Mouse (Mus musculus): ENCODE results near the gene Taf4. TPM values are rescaled to one million over a fixed set of nuclear protein-coding genes. Genes with fewer than 3 reads are reported as not detected.
A peak's percentile ranks its signal among the peaks of the same experiment; 100 is the strongest.

Taf4 gene
- total and polyA plus RNA-seq, 2 experiments from 2014 or later, result 2.9 to 15.0 TPM

GRCm38 (mm10) chr2:180020919-180021318 lies 44.5 kb upstream of the Taf4 start:
- Histone ChIP-seq H3K9me3 (ENCODE audit: low read length) (no peaks in the 10 kb centered on the region), H3K4me3 (ENCODE audit: low read depth, low read length) (no peak overlapping the region), H3K4me2 (ENCODE audit: low read depth, low read length, poor library complexity, severe bottlenecking) (no peak overlapping the region), H3K4me1 (ENCODE audit: insufficient read depth, low read length) (0 out of 2 replicates have a peak, but pooled peaks cover 2% of the 10 kb centered on the region), H3K27me3 (ENCODE audit: insufficient read depth, low read length) (peaks cover 4% of the 10 kb centered on the region; the same call in 1 of the 2 replicates), H3K27ac (ENCODE audit: low read depth, low read length) (no peak overlapping the region), H3K36me3 (ENCODE audit: insufficient read depth, low read length) (no peaks in the 10 kb centered on the region), H3K9ac (replicated peaks; ENCODE audit: low read length, poor library complexity, severe bottlenecking) (no peak overlapping the region)
- no peak for TF ChIP-seq CTCF (IDR thresholded peaks at IDR 0.05)
- ATAC-seq (ENCODE audit: low FRiP score) (no peak), DNase-seq (ENCODE audit: low spot score) (no peak)
- WGBS, result 86% methylated on average over 8 of the region's 8 CpGs

- 68% methylated on average over 7 of the region's 7 CpGs for WGBS
- DNase-seq (ENCODE audit: low spot score), result peak; percentile 52
- Histone ChIP-seq H3K4me3 (ENCODE audit: low read depth, low read length) (no peak overlapping the region), H3K27me3 (ENCODE audit: insufficient read depth, low read length) (peaks cover 4% of the 10 kb centered on the region; the same call in 1 of the 2 replicates), H3K27ac (ENCODE audit: low read depth, low read length) (no peak overlapping the region), H3K9ac (replicated peaks; ENCODE audit: low read length, poor library complexity, severe bottlenecking) (0 out of 2 replicates have a peak overlapping the region, but pooled peaks have one; percentile 19), H3K4me2 (ENCODE audit: low read depth, low read length, poor library complexity, severe bottlenecking) (no peak overlapping the region), H3K9me3 (ENCODE audit: low read length) (no peaks in the 10 kb centered on the region), H3K36me3 (ENCODE audit: insufficient read depth, low read length) (no peaks in the 10 kb centered on the region), H3K4me1 (ENCODE audit: insufficient read depth, low read length) (no peaks in the 10 kb centered on the region)
- TF ChIP-seq CTCF (IDR thresholded peaks at IDR 0.05), result no peak
- no peak for ATAC-seq (ENCODE audit: low FRiP score)
Observed at GRCm38 (mm10) chr2:180020091-180020661, 43.7 kb upstream of the Taf4 start.

- 85% methylated on average over 9 of the region's 9 CpGs for WGBS
- DNase-seq (ENCODE audit: low spot score) (no peak), ATAC-seq (ENCODE audit: low FRiP score) (no peak)
- Histone ChIP-seq H3K4me3 (ENCODE audit: low read depth, low read length) (no peak overlapping the region), H3K4me1 (ENCODE audit: insufficient read depth, low read length) (no peaks in the 10 kb centered on the region), H3K27me3 (ENCODE audit: insufficient read depth, low read length) (peaks cover 4% of the 10 kb centered on the region; the same call in 1 of the 2 replicates), H3K27ac (ENCODE audit: low read depth, low read length) (no peak overlapping the region), H3K36me3 (ENCODE audit: insufficient read depth, low read length) (no peaks in the 10 kb centered on the region), H3K9ac (replicated peaks; ENCODE audit: low read length, poor library complexity, severe bottlenecking) (no peak overlapping the region), H3K4me2 (ENCODE audit: low read depth, low read length, poor library complexity, severe bottlenecking) (no peak overlapping the region), H3K9me3 (ENCODE audit: low read length) (no peaks in the 10 kb centered on the region)
- TF ChIP-seq CTCF (IDR thresholded peaks at IDR 0.05), result no peak
Observed at GRCm38 (mm10) chr2:180018573-180018972, 42.1 kb upstream of the Taf4 start.

- TF ChIP-seq CTCF (IDR thresholded peaks at IDR 0.05), result no peak
- no peaks in the 10 kb centered on the region for H3K36me3 ChIP-seq (ENCODE audit: insufficient read depth, low read length)
- peaks cover 4% of the 10 kb centered on the region; the same call in 1 of the 2 replicates for H3K27me3 ChIP-seq (ENCODE audit: insufficient read depth, low read length)
- H3K4me3 ChIP-seq (ENCODE audit: low read depth, low read length), result no peak overlapping the region
- 59% methylated on average over 4 of the region's 4 CpGs for WGBS
- H3K9me3 ChIP-seq (ENCODE audit: low read length), result no peaks in the 10 kb centered on the region
- no peak overlapping the region for H3K4me2 ChIP-seq (ENCODE audit: low read depth, low read length, poor library complexity, severe bottlenecking)
- H3K9ac ChIP-seq (replicated peaks; ENCODE audit: low read length, poor library complexity, severe bottlenecking), result no peak overlapping the region
- no peak overlapping the region for H3K27ac ChIP-seq (ENCODE audit: low read depth, low read length)
- DNase-seq (ENCODE audit: low spot score) (no peak), ATAC-seq (ENCODE audit: low FRiP score) (no peak)
- no peaks in the 10 kb centered on the region for H3K4me1 ChIP-seq (ENCODE audit: insufficient read depth, low read length)
Observed at GRCm38 (mm10) chr2:180017632-180018031, 41.2 kb upstream of the Taf4 start.

GRCm38 (mm10) chr2:180013686-180014085 lies 37.2 kb upstream of the Taf4 start:
- 93% methylated on average over 7 of the region's 7 CpGs for WGBS
- Histone ChIP-seq H3K4me2 (ENCODE audit: low read depth, low read length, poor library complexity, severe bottlenecking) (no peak overlapping the region), H3K27ac (ENCODE audit: low read depth, low read length) (no peak overlapping the region), H3K4me3 (ENCODE audit: low read depth, low read length) (no peak overlapping the region), H3K4me1 (ENCODE audit: insufficient read depth, low read length) (no peaks in the 10 kb centered on the region), H3K9me3 (ENCODE audit: low read length) (no peaks in the 10 kb centered on the region), H3K36me3 (ENCODE audit: insufficient read depth, low read length) (no peaks in the 10 kb centered on the region), H3K27me3 (ENCODE audit: insufficient read depth, low read length) (no peaks in the 10 kb centered on the region), H3K9ac (replicated peaks; ENCODE audit: low read length, poor library complexity, severe bottlenecking) (no peak overlapping the region)
- DNase-seq (ENCODE audit: low spot score) (no peak), ATAC-seq (ENCODE audit: low FRiP score) (no peak)
- TF ChIP-seq CTCF (IDR thresholded peaks at IDR 0.05), result no peak

GRCm38 (mm10) chr2:180011370-180011769 lies 34.9 kb upstream of the Taf4 start:
- Histone ChIP-seq H3K9ac (replicated peaks; ENCODE audit: low read length, poor library complexity, severe bottlenecking) (no peak overlapping the region), H3K4me1 (ENCODE audit: insufficient read depth, low read length) (no peaks in the 10 kb centered on the region), H3K4me3 (ENCODE audit: low read depth, low read length) (no peak overlapping the region), H3K9me3 (ENCODE audit: low read length) (no peaks in the 10 kb centered on the region), H3K36me3 (ENCODE audit: insufficient read depth, low read length) (no peaks in the 10 kb centered on the region), H3K27me3 (ENCODE audit: insufficient read depth, low read length) (no peaks in the 10 kb centered on the region), H3K4me2 (ENCODE audit: low read depth, low read length, poor library complexity, severe bottlenecking) (no peak overlapping the region), H3K27ac (ENCODE audit: low read depth, low read length) (no peak overlapping the region)
- ATAC-seq (ENCODE audit: low FRiP score) (no peak), DNase-seq (ENCODE audit: low spot score) (no peak)
- TF ChIP-seq CTCF (IDR thresholded peaks at IDR 0.05), result no peak
- WGBS, result 83% methylated on average over 6 of the region's 6 CpGs
